Mouse (Mus musculus) gastrocnemius, postnatal 25 days (tissue): Measurements from ENCODE around the gene Osmr. TPM values are rescaled to one million over a fixed set of nuclear protein-coding genes. Genes with fewer than 3 reads are reported as not detected.

ENCODE experiments used
- DNase-seq: peaks from one replicate; pipeline ENCODE4 v3.0.0; 2022
- long read RNA-seq, 2 experiments: library from polyadenylated mRNA; stranded (forward); transcript quantifications; one replicate each; pipeline ENCODE4 v2.0.0; 2021
- total RNA-seq, 2 experiments: library from RNA; stranded (reverse); gene quantifications; 1 replicate in 1 of 2; 2 replicates in 1 of 2; pipeline ENCODE4 v1.2.3; 2021

Gene Osmr
- 1 to 10 TPM; 3.7 to 5.4 TPM for total RNA-seq
- long read RNA-seq, experiment 1, partial matches to known transcripts, result 0 of 1 reads
- long read RNA-seq, experiment 1, other reads (novel, unspliced or antisense), result 1 of 1 reads
- long read RNA-seq, experiment 2, partial matches to known transcripts, result 0 of 1 reads
- long read RNA-seq, experiment 2, other reads (novel, unspliced or antisense), result 1 of 1 reads

GRCm38 (mm10) chr15:6874601-6875019, at the start of gene Osmr:
TSS of gene Osmr (minus strand) at chr15:6874969.
- DNase-seq, result no peak

- DNase-seq, result no peak
Measured at GRCm38 (mm10) chr15:6919406-6919805, 44.6 kb upstream of the Osmr start.

- no peak for DNase-seq
Measured at GRCm38 (mm10) chr15:6914163-6914562, 39.4 kb upstream of the Osmr start.

GRCm38 (mm10) chr15:6909669-6910068, 34.9 kb upstream of the Osmr start:
- peak; percentile 86 for DNase-seq

GRCm38 (mm10) chr15:6909084-6909483, 34.3 kb upstream of the Osmr start:
- DNase-seq, result no peak

GRCm38 (mm10) chr15:6908601-6909000, 33.8 kb upstream of the Osmr start:
- DNase-seq, result no peak

- DNase-seq, result no peak
Measured at GRCm38 (mm10) chr15:6906260-6907047, 31.7 kb upstream of the Osmr start.

- no peak for DNase-seq
Measured at GRCm38 (mm10) chr15:6905726-6906125, 31.0 kb upstream of the Osmr start.

- DNase-seq, result no peak
Measured at GRCm38 (mm10) chr15:6903286-6903975, 28.7 kb upstream of the Osmr start.

- no peak for DNase-seq
Measured at GRCm38 (mm10) chr15:6901982-6902639, 27.3 kb upstream of the Osmr start.

GRCm38 (mm10) chr15:6901236-6901635, 26.5 kb upstream of the Osmr start:
- DNase-seq, result no peak

- DNase-seq, result no peak
Measured at GRCm38 (mm10) chr15:6884260-6884659, 9.5 kb upstream of the Osmr start.

GRCm38 (mm10) chr15:6883816-6884215, 9.0 kb upstream of the Osmr start:
- DNase-seq, result no peak

- DNase-seq, result no peak
Measured at GRCm38 (mm10) chr15:6883091-6883490, 8.3 kb upstream of the Osmr start.

- DNase-seq, result no peak
Measured at GRCm38 (mm10) chr15:6882180-6882579, 7.4 kb upstream of the Osmr start.

GRCm38 (mm10) chr15:6881211-6881610, 6.4 kb upstream of the Osmr start:
- DNase-seq, result no peak

- peak; percentile 87 for DNase-seq
Measured at GRCm38 (mm10) chr15:6873807-6874600, 765 bp downstream of the Osmr start.

- DNase-seq, result no peak
Measured at GRCm38 (mm10) chr15:6873154-6873806, 1.5 kb downstream of the Osmr start.

- no peak for DNase-seq
Measured at GRCm38 (mm10) chr15:6871621-6872359, 3.0 kb downstream of the Osmr start.

GRCm38 (mm10) chr15:6866888-6867287, 7.9 kb downstream of the Osmr start:
- DNase-seq, result no peak

- DNase-seq, result no peak
Measured at GRCm38 (mm10) chr15:6862125-6862524, 12.6 kb downstream of the Osmr start.
